Mouse (Mus musculus): ENCODE data around the gene Ap2a1. TPM values are rescaled to one million over a fixed set of nuclear protein-coding genes. Genes with fewer than 3 reads are reported as not detected.
A peak's percentile ranks its signal among the peaks of the same experiment; 100 is the strongest.

Gene Ap2a1
- total RNA-seq (2022): 100 to 1,000 TPM in 3 of 4 experiments, 10 to 100 TPM in 1; 99.8 to 139 (median 118) TPM

- DNase-seq: peak; percentile 100
Observed at GRCm38 (mm10) chr7:44929204-44930151, at the start of gene Ap2a1. Ap2a1 (minus strand) TSS chr7:44929496.

- no peak for DNase-seq
Observed at GRCm38 (mm10) chr7:44978300-44978699, 49.0 kb upstream of the Ap2a1 start.

GRCm38 (mm10) chr7:44975117-44975419, 45.8 kb upstream of the Ap2a1 start:
- no peak for DNase-seq

GRCm38 (mm10) chr7:44974383-44975116, 45.3 kb upstream of the Ap2a1 start, which contains the start of gene Cpt1c:
Cpt1c (minus strand) TSS chr7:44974851.
- peak; percentile 76 for DNase-seq

GRCm38 (mm10) chr7:44973415-44974130, 44.3 kb upstream of the Ap2a1 start:
- DNase-seq: no peak

- no peak for DNase-seq
Observed at GRCm38 (mm10) chr7:44971142-44971541, 41.8 kb upstream of the Ap2a1 start.

GRCm38 (mm10) chr7:44970231-44970691, 41.0 kb upstream of the Ap2a1 start:
- peak; percentile 82 for DNase-seq

- no peak for DNase-seq
Observed at GRCm38 (mm10) chr7:44966638-44967037, 37.3 kb upstream of the Ap2a1 start.

- no peak for DNase-seq
Observed at GRCm38 (mm10) chr7:44965975-44966374, 36.7 kb upstream of the Ap2a1 start.

GRCm38 (mm10) chr7:44964990-44965389, 35.7 kb upstream of the Ap2a1 start:
- DNase-seq: no peak

GRCm38 (mm10) chr7:44962831-44963230, 33.5 kb upstream of the Ap2a1 start:
- DNase-seq: no peak

- DNase-seq: no peak
Observed at GRCm38 (mm10) chr7:44962337-44962736, 33.0 kb upstream of the Ap2a1 start.

GRCm38 (mm10) chr7:44960512-44960910, 31.2 kb upstream of the Ap2a1 start:
- DNase-seq: no peak

- no peak for DNase-seq
Observed at GRCm38 (mm10) chr7:44959874-44960511, 30.7 kb upstream of the Ap2a1 start.

GRCm38 (mm10) chr7:44959281-44959680, 30.0 kb upstream of the Ap2a1 start:
- no peak for DNase-seq

GRCm38 (mm10) chr7:44958208-44958607, 28.9 kb upstream of the Ap2a1 start:
- DNase-seq: no peak

GRCm38 (mm10) chr7:44957183-44957835, 28.0 kb upstream of the Ap2a1 start:
- no peak for DNase-seq

- no peak for DNase-seq
Observed at GRCm38 (mm10) chr7:44956266-44956665, 27.0 kb upstream of the Ap2a1 start.

GRCm38 (mm10) chr7:44955628-44956027, 26.3 kb upstream of the Ap2a1 start:
- no peak for DNase-seq

GRCm38 (mm10) chr7:44954091-44954885, 25.0 kb upstream of the Ap2a1 start:
- no peak for DNase-seq

GRCm38 (mm10) chr7:44953561-44953960, 24.3 kb upstream of the Ap2a1 start:
- DNase-seq: no peak

Measured in adrenal gland, adult 8-10 months (tissue).